19 mouse cellular contexts compared by ENCODE assay signal in genomic region chr12:77699896-77700605, GRCm38 (mm10).
DNase-seq lines count a peak whose midpoint lies in the region; ATAC-seq and TF ChIP-seq lines count a peak whose summit lies in the region.
"Had no signal": no experiment of that assay in that cellular context is flagged by ENCODE, and none has a peak within 500 bp of the region (broad histone marks: within the 10 kb centered on the region; RNA-seq: fewer than 3 reads in every experiment).

No protein-coding gene starts in this region.

- no peak overlapping the region for H3K4me2 ChIP-seq in midbrain, embryonic 14.5 days (ENCODE audit: low read length)
- no peak overlapping the region for H3K4me2 ChIP-seq in midbrain, embryonic 16.5 days (ENCODE audit: low read length)
- H3K4me2 ChIP-seq: heart, embryonic 15.5 days; hindbrain, embryonic 12.5 days; liver, embryonic 15.5 days had no signal

- no peaks in the 10 kb centered on the region for H3K36me3 ChIP-seq in midbrain, embryonic 14.5 days (ENCODE audit: control insufficient read depth, insufficient read depth, low read length)
- H3K36me3 ChIP-seq in midbrain, embryonic 16.5 days (ENCODE audit: control insufficient read depth, insufficient read depth, low read length) = no peaks in the 10 kb centered on the region
- H3K36me3 ChIP-seq: heart, embryonic 15.5 days; hindbrain, embryonic 12.5 days; limb, embryonic 10.5 days; liver, embryonic 15.5 days had no signal

- H3K27ac ChIP-seq in left cerebral cortex, adult 2 months = no peak overlapping the region
- H3K27ac ChIP-seq in midbrain, embryonic 14.5 days (replicated peaks; ENCODE audit: low read depth, low read length) = no peak overlapping the region
- no peak overlapping the region for H3K27ac ChIP-seq in midbrain, embryonic 16.5 days (ENCODE audit: low read length)
- H3K27ac ChIP-seq: heart, embryonic 15.5 days; hindbrain, embryonic 12.5 days; kidney, postnatal 0 days; limb, embryonic 10.5 days; liver, embryonic 15.5 days; macrophage had no signal

- H3K9ac ChIP-seq in midbrain, embryonic 14.5 days (replicated peaks; ENCODE audit: low read length) = no peak overlapping the region
- no peak overlapping the region for H3K9ac ChIP-seq in midbrain, embryonic 16.5 days (ENCODE audit: low read depth, low read length)
- H3K9ac ChIP-seq: heart, embryonic 15.5 days; hindbrain, embryonic 12.5 days; liver, embryonic 15.5 days had no signal

- no peak overlapping the region for H3K4me3 ChIP-seq in left cerebral cortex, adult 2 months
- H3K4me3 ChIP-seq in midbrain, embryonic 14.5 days (replicated peaks; ENCODE audit: low read depth, low read length) = no peak overlapping the region
- H3K4me3 ChIP-seq in midbrain, embryonic 16.5 days (ENCODE audit: low read depth, low read length) = no peak overlapping the region
- H3K4me3 ChIP-seq: heart, embryonic 15.5 days; hindbrain, embryonic 12.5 days; limb, embryonic 10.5 days; liver, embryonic 15.5 days had no signal

- no peak for ATAC-seq in midbrain, embryonic 14.5 days (ENCODE audit: low FRiP score, low TSS enrichment)
- ATAC-seq in midbrain, embryonic 16.5 days = no peak
- ATAC-seq: CD4-positive, CD25-positive, alpha-beta regulatory T cell, adult 4 months; forebrain, embryonic 16.5 days; intestine, embryonic 16.5 days had no signal

- peak; percentile 11 for DNase-seq in left cerebral cortex, adult 2 months (ENCODE audit: extremely low spot score in 1 of 2, low spot score in 2 of 2)
- DNase-seq in left cerebral cortex, adult 11 months (ENCODE audit: low spot score) = no peak
- peak; percentile 50 for DNase-seq in midbrain, embryonic 14.5 days
- peak; percentile 50 for DNase-seq in adrenal gland, postnatal 14 days
- DNase-seq in brain, adult 2 months (ENCODE audit: low read depth, low spot score) = peak; percentile 69
- DNase-seq in layer of hippocampus, postnatal 36 days = no peak
- DNase-seq: cerebellum, adult 8-10 months; heart, adult 18-20 months; thymus, adult 2 months had no signal

- WGBS in midbrain, embryonic 14.5 days = 4% methylated on average over 2 of the region's 2 CpGs
- 10% methylated on average over 2 of the region's 2 CpGs for WGBS in midbrain, embryonic 16.5 days

- no peaks in the 10 kb centered on the region for H3K9me3 ChIP-seq in midbrain, embryonic 14.5 days (ENCODE audit: control insufficient read depth, low read length)
- H3K9me3 ChIP-seq in midbrain, embryonic 16.5 days (replicated peaks; ENCODE audit: control insufficient read depth, low read length, poor library complexity, severe bottlenecking) = no peaks in the 10 kb centered on the region
- H3K9me3 ChIP-seq: heart, embryonic 15.5 days; hindbrain, embryonic 12.5 days; limb, embryonic 10.5 days; liver, embryonic 15.5 days had no signal

- intact Hi-C loops in left cerebral cortex, adult 2 months (cut with DNase I) = no loop called here

- TF ChIP-seq CTCF in left cerebral cortex, adult 2 months (IDR thresholded peaks at IDR 0.05) = no peak

- H3K27me3 ChIP-seq in midbrain, embryonic 14.5 days (ENCODE audit: control insufficient read depth, insufficient read depth, low read length) = no peaks in the 10 kb centered on the region
- H3K27me3 ChIP-seq in midbrain, embryonic 16.5 days (ENCODE audit: control insufficient read depth, insufficient read depth, low read depth, low read length) = no peaks in the 10 kb centered on the region
- H3K27me3 ChIP-seq: heart, embryonic 15.5 days; hindbrain, embryonic 12.5 days; liver, embryonic 15.5 days had no signal

- H3K4me1 ChIP-seq in midbrain, embryonic 14.5 days (ENCODE audit: control insufficient read depth, insufficient read depth, low read length) = peaks cover 5% of the 10 kb centered on the region; the same call in 1 of the 2 replicates
- H3K4me1 ChIP-seq in midbrain, embryonic 16.5 days (ENCODE audit: control insufficient read depth, insufficient read depth, low read length) = 0 out of 2 replicates have a peak, but pooled peaks cover 4% of the 10 kb centered on the region
- H3K4me1 ChIP-seq: liver, embryonic 15.5 days had no signal

Comparison
In these comparisons a context has a peak if more than half of its experiments do, and no peak if none do; other contexts are left out.
1. DNase-seq: peak in left cerebral cortex, adult 2 months (2 of 2), midbrain, embryonic 14.5 days (single experiment), adrenal gland, postnatal 14 days (single experiment) and brain, adult 2 months (single experiment); none in left cerebral cortex, adult 11 months (single experiment) and layer of hippocampus, postnatal 36 days (0 of 2).